Mouse (Mus musculus): ENCODE measurements around the gene Mical3. TPM values are rescaled to one million over a fixed set of nuclear protein-coding genes. Genes with fewer than 3 reads are reported as not detected.

Gene Mical3
- total RNA-seq, 4 experiments from 2014 or later: 78.3 to 102 (median 90.8) TPM

GRCm38 (mm10) chr6:121145906-121146305 lies 15.1 kb upstream of the Mical3 start:
- no peak for DNase-seq (ENCODE audit: low spot score in 2 of 2)

GRCm38 (mm10) chr6:121145010-121145604 lies 14.3 kb upstream of the Mical3 start:
- DNase-seq (ENCODE audit: low spot score in 2 of 2): no peak

GRCm38 (mm10) chr6:121144066-121144465 lies 13.3 kb upstream of the Mical3 start:
- peak in 1 of 2 experiments; percentile 18 for DNase-seq (ENCODE audit: low spot score in 2 of 2)

- no peak for DNase-seq (ENCODE audit: low spot score in 2 of 2)
Observed at GRCm38 (mm10) chr6:121143439-121143838, 12.6 kb upstream of the Mical3 start.

- no peak for DNase-seq (ENCODE audit: low spot score in 2 of 2)
Observed at GRCm38 (mm10) chr6:121142298-121142697, 11.5 kb upstream of the Mical3 start.

- no peak for DNase-seq (ENCODE audit: low spot score in 2 of 2)
Observed at GRCm38 (mm10) chr6:121139271-121139670, 8.5 kb upstream of the Mical3 start.

GRCm38 (mm10) chr6:121138338-121139040 lies 7.7 kb upstream of the Mical3 start:
- no peak for DNase-seq (ENCODE audit: low spot score in 2 of 2)

GRCm38 (mm10) chr6:121137222-121137621 lies 6.4 kb upstream of the Mical3 start:
- no peak for DNase-seq (ENCODE audit: low spot score in 2 of 2)

- DNase-seq (ENCODE audit: low spot score in 2 of 2): no peak
Observed at GRCm38 (mm10) chr6:121134884-121135283, 4.1 kb upstream of the Mical3 start.

- no peak for DNase-seq (ENCODE audit: low spot score in 2 of 2)
Observed at GRCm38 (mm10) chr6:121134249-121134648, 3.5 kb upstream of the Mical3 start.

GRCm38 (mm10) chr6:121130039-121130705 lies 627 bp downstream of the Mical3 start:
- peak; percentile 91 to 92 for DNase-seq (ENCODE audit: low spot score in 2 of 2)

- no peak for DNase-seq (ENCODE audit: low spot score in 2 of 2)
Observed at GRCm38 (mm10) chr6:121129506-121129905, 1.3 kb downstream of the Mical3 start.

GRCm38 (mm10) chr6:121128736-121129135 lies 2.1 kb downstream of the Mical3 start:
- no peak for DNase-seq (ENCODE audit: low spot score in 2 of 2)

- no peak for DNase-seq (ENCODE audit: low spot score in 2 of 2)
Observed at GRCm38 (mm10) chr6:121127726-121128125, 3.1 kb downstream of the Mical3 start.

GRCm38 (mm10) chr6:121126202-121126601 lies 4.6 kb downstream of the Mical3 start:
- no peak for DNase-seq (ENCODE audit: low spot score in 2 of 2)

- no peak for DNase-seq (ENCODE audit: low spot score in 2 of 2)
Observed at GRCm38 (mm10) chr6:121122739-121123241, 8.0 kb downstream of the Mical3 start.

- DNase-seq (ENCODE audit: low spot score in 2 of 2): no peak
Observed at GRCm38 (mm10) chr6:121120776-121121175, 10.0 kb downstream of the Mical3 start.

GRCm38 (mm10) chr6:121117971-121118755 lies 12.6 kb downstream of the Mical3 start:
- DNase-seq (ENCODE audit: low spot score in 2 of 2): no peak

GRCm38 (mm10) chr6:121117142-121117541 lies 13.7 kb downstream of the Mical3 start:
- DNase-seq (ENCODE audit: low spot score in 2 of 2): no peak

- no peak for DNase-seq (ENCODE audit: low spot score in 2 of 2)
Observed at GRCm38 (mm10) chr6:121116434-121116833, 14.4 kb downstream of the Mical3 start.

GRCm38 (mm10) chr6:121111448-121112055 lies 19.2 kb downstream of the Mical3 start:
- DNase-seq (ENCODE audit: low spot score in 2 of 2): no peak

All from layer of hippocampus, adult 8-10 months (tissue).